Mouse (Mus musculus): Measurements from ENCODE around the gene Bod1l. TPM values are rescaled to one million over a fixed set of nuclear protein-coding genes. Genes with fewer than 3 reads are reported as not detected.

Bod1l gene
- polyA plus RNA-seq (2014; fragmentation: Nextera tagmentation; extraction: Ambion mirVana), result 33.8 and 35.3 TPM in 2 replicates

DNA sequence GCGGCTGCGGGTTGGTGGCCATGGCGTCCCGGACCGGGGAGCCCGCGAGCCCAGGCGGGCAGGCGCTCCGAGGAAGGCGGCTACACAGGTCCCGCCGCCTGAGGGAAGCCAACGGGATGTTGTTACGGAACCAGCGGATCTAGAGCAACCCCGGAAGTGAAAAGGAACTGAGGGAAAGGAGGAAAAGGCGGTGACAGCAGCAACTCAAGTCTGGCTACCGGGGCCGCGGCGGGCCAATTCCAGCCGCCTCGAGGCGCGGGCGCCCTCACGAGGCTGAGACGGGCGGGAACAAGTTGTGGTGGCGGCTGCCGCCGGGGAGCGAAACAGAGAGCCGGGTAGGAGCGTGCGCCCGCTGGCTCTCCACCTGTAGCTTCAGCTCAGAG lies at the start of gene Bod1l:
TSS of gene Bod1l (minus strand) at position 169 of the 383 bp plus-strand sequence.
- H3K4me1 ChIP-seq (ENCODE audit: control insufficient read depth, insufficient read depth, low read length), result peaks cover 13% of the 10 kb centered on the region
- H3K36me3 ChIP-seq (ENCODE audit: control insufficient read depth, insufficient read depth, low read length), result no peaks in the 10 kb centered on the region
- peak within 1 kb of the TSS; percentile 91 for H3K9ac ChIP-seq (replicated peaks; ENCODE audit: low read depth, low read length)
- H3K9me3 ChIP-seq (ENCODE audit: control insufficient read depth, low read length), result no peaks in the 10 kb centered on the region
- H3K4me3 ChIP-seq (ENCODE audit: low read depth, low read length), result peak within 1 kb of the TSS; percentile 99
- H3K27me3 ChIP-seq (ENCODE audit: control insufficient read depth, insufficient read depth, low read length), result no peaks in the 10 kb centered on the region
- ATAC-seq (ENCODE audit: low read depth), result peak; percentile 97
- H3K27ac ChIP-seq (ENCODE audit: low read depth, low read length), result no peak within 1 kb of the TSS
- WGBS, result 1% methylated on average over 38 of the region's 38 CpGs
- peak within 1 kb of the TSS; percentile 71 for H3K4me2 ChIP-seq (ENCODE audit: low read depth, low read length)

DNA sequence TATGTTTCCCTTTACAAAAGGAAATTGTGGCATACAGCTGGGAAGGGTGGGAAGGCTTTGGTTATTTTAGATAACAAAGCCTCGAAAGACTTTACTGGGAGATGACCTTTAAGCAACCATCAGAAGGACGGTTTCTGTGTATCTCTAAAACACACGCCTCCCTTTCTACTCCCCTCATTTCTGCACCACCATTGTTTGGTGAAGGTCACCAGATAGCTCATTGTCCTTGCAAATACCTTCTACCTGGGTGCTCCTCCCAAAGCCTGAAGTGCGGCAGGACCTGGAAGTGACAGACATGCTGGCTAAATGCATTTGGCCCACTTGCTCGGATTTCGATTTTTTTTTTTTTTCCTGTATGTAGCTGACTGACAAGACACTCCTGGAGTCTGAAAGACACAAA lies 49.2 kb upstream of the Bod1l start:
- H3K27me3 ChIP-seq (ENCODE audit: control insufficient read depth, insufficient read depth, low read length), result no peaks in the 10 kb centered on the region
- 87% methylated on average over 6 of the region's 6 CpGs for WGBS
- no peak overlapping the region for H3K9ac ChIP-seq (replicated peaks; ENCODE audit: low read depth, low read length)
- H3K36me3 ChIP-seq (ENCODE audit: control insufficient read depth, insufficient read depth, low read length), result no peaks in the 10 kb centered on the region
- H3K4me3 ChIP-seq (ENCODE audit: low read depth, low read length), result no peak overlapping the region
- H3K9me3 ChIP-seq (ENCODE audit: control insufficient read depth, low read length), result no peaks in the 10 kb centered on the region
- no peak overlapping the region for H3K27ac ChIP-seq (ENCODE audit: low read depth, low read length)
- no peaks in the 10 kb centered on the region for H3K4me1 ChIP-seq (ENCODE audit: control insufficient read depth, insufficient read depth, low read length)
- ATAC-seq (ENCODE audit: low read depth), result no peak
- H3K4me2 ChIP-seq (ENCODE audit: low read depth, low read length), result no peak overlapping the region

DNA sequence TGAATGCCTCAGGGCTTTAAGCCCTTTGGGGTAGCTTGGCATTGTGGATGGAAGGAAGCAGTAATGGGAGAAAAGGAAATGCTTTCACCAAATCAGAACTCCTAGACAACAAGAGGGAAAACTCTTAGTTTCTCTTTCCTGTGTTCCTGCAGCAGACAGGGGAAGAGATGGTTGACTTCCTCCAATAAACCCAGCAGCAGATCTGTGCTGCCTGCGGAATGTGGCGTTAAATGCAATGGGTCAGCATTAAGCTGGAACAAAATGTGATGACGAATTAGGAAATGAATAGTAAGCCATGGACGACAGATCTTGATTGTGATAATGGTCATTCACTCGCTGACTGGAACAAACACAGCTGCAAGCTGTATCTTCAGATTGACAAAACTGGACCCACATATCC lies 46.8 kb upstream of the Bod1l start:
- WGBS, result 69% methylated on average over 5 of the region's 5 CpGs
- no peaks in the 10 kb centered on the region for H3K36me3 ChIP-seq (ENCODE audit: control insufficient read depth, insufficient read depth, low read length)
- no peaks in the 10 kb centered on the region for H3K9me3 ChIP-seq (ENCODE audit: control insufficient read depth, low read length)

DNA sequence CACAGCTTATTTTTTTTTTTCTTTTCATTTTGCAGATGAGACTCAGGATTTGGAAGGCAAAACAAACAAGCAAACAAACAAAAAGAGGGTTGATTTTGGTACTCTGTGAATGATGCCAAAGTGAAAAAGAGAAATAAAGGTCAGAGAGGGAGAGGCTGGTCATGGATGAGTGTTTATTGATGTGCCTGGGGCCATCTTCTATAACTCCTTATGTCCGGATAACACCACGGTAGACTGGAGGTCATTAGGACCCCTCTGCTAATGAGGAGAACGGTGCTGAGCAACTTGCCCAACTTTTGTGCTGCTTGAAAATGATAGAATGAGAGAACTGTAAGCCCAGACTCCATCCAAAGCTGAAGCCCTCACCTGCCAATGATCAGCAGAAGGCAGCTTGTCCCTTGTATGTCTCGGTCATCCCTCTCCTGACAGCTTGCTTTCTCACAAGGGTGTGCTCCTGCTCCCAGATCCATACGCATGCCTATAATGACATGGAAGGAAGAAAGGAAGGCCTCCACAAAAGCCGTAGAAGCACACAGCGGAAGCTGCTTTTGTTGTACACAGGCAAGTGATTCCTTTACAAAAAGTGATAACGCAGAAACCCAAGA lies 45.2 kb upstream of the Bod1l start:
- WGBS, result 75% methylated on average over 8 of the region's 8 CpGs
- H3K27ac ChIP-seq (ENCODE audit: low read depth, low read length), result no peak overlapping the region; the same call in 1 of the 2 replicates
- no peak for ATAC-seq (ENCODE audit: low read depth)
- H3K9me3 ChIP-seq (ENCODE audit: control insufficient read depth, low read length), result no peaks in the 10 kb centered on the region
- H3K9ac ChIP-seq (replicated peaks; ENCODE audit: low read depth, low read length), result no peak overlapping the region
- H3K36me3 ChIP-seq (ENCODE audit: control insufficient read depth, insufficient read depth, low read length), result no peaks in the 10 kb centered on the region
- no peak overlapping the region for H3K4me3 ChIP-seq (ENCODE audit: low read depth, low read length)
- H3K4me1 ChIP-seq (ENCODE audit: control insufficient read depth, insufficient read depth, low read length), result no peaks in the 10 kb centered on the region
- H3K4me2 ChIP-seq (ENCODE audit: low read depth, low read length), result no peak overlapping the region
- H3K27me3 ChIP-seq (ENCODE audit: control insufficient read depth, insufficient read depth, low read length), result no peaks in the 10 kb centered on the region

More for the DNA sequence above, 46.8 kb upstream of the Bod1l start:
- H3K27me3 ChIP-seq (ENCODE audit: control insufficient read depth, insufficient read depth, low read length), result no peaks in the 10 kb centered on the region
- no peak for ATAC-seq (ENCODE audit: low read depth)
- H3K4me3 ChIP-seq (ENCODE audit: low read depth, low read length), result no peak overlapping the region
- H3K9ac ChIP-seq (replicated peaks; ENCODE audit: low read depth, low read length), result no peak overlapping the region
- H3K4me1 ChIP-seq (ENCODE audit: control insufficient read depth, insufficient read depth, low read length), result no peaks in the 10 kb centered on the region
- no peak overlapping the region for H3K27ac ChIP-seq (ENCODE audit: low read depth, low read length)
- no peak overlapping the region for H3K4me2 ChIP-seq (ENCODE audit: low read depth, low read length)

DNA sequence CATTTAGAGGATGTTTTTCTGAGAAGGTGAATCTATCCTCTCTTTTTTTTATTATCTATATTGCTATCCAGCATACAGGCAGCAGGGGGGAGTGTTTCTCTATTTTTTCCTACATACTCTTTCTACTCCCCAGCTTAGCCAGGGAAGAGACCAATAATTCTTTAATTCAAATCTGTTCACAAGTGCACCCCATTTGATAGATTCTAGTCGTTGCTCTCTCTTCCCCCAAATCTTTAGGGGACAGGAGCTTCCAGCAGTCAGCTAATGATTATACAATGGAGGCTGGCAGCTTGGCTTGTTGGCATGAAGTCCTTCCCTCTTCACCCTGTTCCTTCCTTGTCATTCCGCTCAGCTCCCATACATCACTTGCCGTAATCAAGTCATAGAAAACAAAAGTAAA lies 44.7 kb upstream of the Bod1l start:
- Histone ChIP-seq H3K4me3 (ENCODE audit: low read depth, low read length) (no peak overlapping the region), H3K27ac (ENCODE audit: low read depth, low read length) (no peak overlapping the region), H3K9me3 (ENCODE audit: control insufficient read depth, low read length) (no peaks in the 10 kb centered on the region), H3K9ac (replicated peaks; ENCODE audit: low read depth, low read length) (no peak overlapping the region), H3K36me3 (ENCODE audit: control insufficient read depth, insufficient read depth, low read length) (no peaks in the 10 kb centered on the region), H3K4me2 (ENCODE audit: low read depth, low read length) (no peak overlapping the region), H3K4me1 (ENCODE audit: control insufficient read depth, insufficient read depth, low read length) (no peaks in the 10 kb centered on the region), H3K27me3 (ENCODE audit: control insufficient read depth, insufficient read depth, low read length) (no peaks in the 10 kb centered on the region)
- 34% methylated on average over 3 of the region's 3 CpGs for WGBS
- ATAC-seq (ENCODE audit: low read depth), result peak; percentile 79; the same call in 1 of the 2 replicates

DNA sequence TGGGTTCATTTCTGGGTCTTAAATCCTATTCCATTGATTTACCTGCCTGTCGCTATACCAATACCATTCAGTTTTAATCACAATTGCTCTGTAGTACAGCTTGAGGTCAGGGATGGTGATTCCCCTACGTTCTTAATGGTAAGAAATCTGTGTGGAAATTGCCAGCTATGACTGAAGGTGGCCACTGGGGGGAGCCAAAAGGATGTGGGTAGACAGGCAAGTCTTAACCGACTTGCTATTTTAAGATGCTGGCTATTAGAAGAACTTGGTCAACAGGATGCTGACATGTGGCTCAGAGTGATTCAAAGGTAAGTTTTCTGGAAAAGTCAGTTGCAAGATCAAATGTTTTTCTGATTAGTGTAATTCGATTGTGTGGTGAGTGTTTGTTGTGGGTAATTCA lies 43.6 kb upstream of the Bod1l start:
- H3K27ac ChIP-seq (ENCODE audit: low read depth, low read length), result no peak overlapping the region
- no peaks in the 10 kb centered on the region for H3K9me3 ChIP-seq (ENCODE audit: control insufficient read depth, low read length)
- H3K9ac ChIP-seq (replicated peaks; ENCODE audit: low read depth, low read length), result no peak overlapping the region
- H3K4me1 ChIP-seq (ENCODE audit: control insufficient read depth, insufficient read depth, low read length), result no peaks in the 10 kb centered on the region
- WGBS, result 14% methylated on average over 4 of the region's 4 CpGs
- H3K27me3 ChIP-seq (ENCODE audit: control insufficient read depth, insufficient read depth, low read length), result no peaks in the 10 kb centered on the region
- no peak for ATAC-seq (ENCODE audit: low read depth)
- no peak overlapping the region for H3K4me3 ChIP-seq (ENCODE audit: low read depth, low read length)
- no peaks in the 10 kb centered on the region for H3K36me3 ChIP-seq (ENCODE audit: control insufficient read depth, insufficient read depth, low read length)
- no peak overlapping the region for H3K4me2 ChIP-seq (ENCODE audit: low read depth, low read length)

DNA sequence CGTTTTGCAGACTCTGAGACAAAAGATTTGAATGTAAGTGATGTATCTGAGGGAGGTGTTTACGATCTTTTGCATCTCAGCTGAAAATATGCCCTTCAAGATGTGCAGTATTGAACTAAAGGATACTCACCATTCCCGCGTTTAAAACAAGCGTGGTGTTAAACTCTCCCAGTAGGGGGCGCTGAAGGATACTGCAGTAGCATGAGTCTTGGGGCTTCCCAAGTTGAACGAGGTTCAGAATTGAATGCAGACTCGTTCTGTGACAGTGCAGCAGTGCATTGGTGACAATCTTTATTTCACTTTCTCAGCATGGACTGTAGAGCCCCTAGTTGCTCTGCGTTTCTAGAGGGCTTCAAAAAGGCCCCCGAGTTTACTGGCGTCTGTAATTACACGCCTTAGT lies 40.4 kb upstream of the Bod1l start:
- Histone ChIP-seq H3K27me3 (ENCODE audit: control insufficient read depth, insufficient read depth, low read length) (no peaks in the 10 kb centered on the region), H3K36me3 (ENCODE audit: control insufficient read depth, insufficient read depth, low read length) (no peaks in the 10 kb centered on the region), H3K9ac (replicated peaks; ENCODE audit: low read depth, low read length) (no peak overlapping the region), H3K4me3 (ENCODE audit: low read depth, low read length) (no peak overlapping the region), H3K27ac (ENCODE audit: low read depth, low read length) (no peak overlapping the region), H3K4me2 (ENCODE audit: low read depth, low read length) (no peak overlapping the region), H3K4me1 (ENCODE audit: control insufficient read depth, insufficient read depth, low read length) (no peaks in the 10 kb centered on the region), H3K9me3 (ENCODE audit: control insufficient read depth, low read length) (no peaks in the 10 kb centered on the region)
- WGBS, result 13% methylated on average over 12 of the region's 12 CpGs
- ATAC-seq (ENCODE audit: low read depth), result peak; percentile 56; the same call in 1 of the 2 replicates

DNA sequence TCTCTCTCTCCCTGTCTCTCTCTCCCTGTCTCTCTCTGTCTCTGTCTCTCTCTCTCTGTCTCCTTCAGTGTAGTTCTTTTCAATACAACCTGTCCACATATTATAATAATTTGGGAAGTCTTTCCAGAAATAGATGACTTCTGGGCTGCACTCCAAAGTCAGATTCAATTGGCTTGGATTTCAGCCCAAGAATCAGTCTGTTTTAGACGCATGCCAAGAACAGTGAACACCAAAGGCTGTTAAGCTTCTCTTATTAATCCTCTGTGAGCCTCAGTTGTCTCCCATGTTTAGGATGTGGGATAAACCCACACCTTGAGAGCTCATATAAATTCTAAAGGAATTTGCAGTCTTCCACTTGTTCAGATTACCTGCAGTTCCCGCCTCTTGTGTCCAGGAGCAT lies 27.0 kb upstream of the Bod1l start:
- Histone ChIP-seq H3K4me1 (ENCODE audit: control insufficient read depth, insufficient read depth, low read length) (no peaks in the 10 kb centered on the region), H3K27me3 (ENCODE audit: control insufficient read depth, insufficient read depth, low read length) (no peaks in the 10 kb centered on the region), H3K9me3 (ENCODE audit: control insufficient read depth, low read length) (no peaks in the 10 kb centered on the region), H3K4me2 (ENCODE audit: low read depth, low read length) (no peak overlapping the region), H3K36me3 (ENCODE audit: control insufficient read depth, insufficient read depth, low read length) (no peaks in the 10 kb centered on the region), H3K9ac (replicated peaks; ENCODE audit: low read depth, low read length) (no peak overlapping the region), H3K27ac (ENCODE audit: low read depth, low read length) (no peak overlapping the region), H3K4me3 (ENCODE audit: low read depth, low read length) (no peak overlapping the region)
- no peak for ATAC-seq (ENCODE audit: low read depth)
- 83% methylated on average over 2 of the region's 2 CpGs for WGBS

DNA sequence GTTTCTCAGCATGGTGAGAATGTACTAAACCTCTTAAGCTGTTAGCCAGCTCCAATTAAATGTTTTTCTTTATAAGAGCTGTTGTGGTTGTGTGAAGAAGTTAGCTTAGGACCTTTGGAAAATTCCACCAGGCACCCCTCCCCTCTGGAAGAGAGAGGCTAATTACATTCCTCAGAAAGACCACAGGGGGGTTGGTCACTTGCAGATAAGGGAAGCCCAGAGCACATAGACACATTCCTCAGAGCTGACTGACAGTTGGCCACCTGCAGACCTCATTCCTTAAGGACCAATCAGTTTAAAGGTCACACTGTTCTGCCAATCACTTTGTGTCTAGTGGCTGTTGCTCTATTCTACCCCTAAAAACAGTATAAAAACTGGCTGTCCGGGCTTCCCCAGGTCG lies 11.7 kb upstream of the Bod1l start:
- H3K36me3 ChIP-seq (ENCODE audit: control insufficient read depth, insufficient read depth, low read length), result no peaks in the 10 kb centered on the region
- no peaks in the 10 kb centered on the region for H3K4me1 ChIP-seq (ENCODE audit: control insufficient read depth, insufficient read depth, low read length)
- no peak overlapping the region for H3K4me3 ChIP-seq (ENCODE audit: low read depth, low read length)
- no peaks in the 10 kb centered on the region for H3K9me3 ChIP-seq (ENCODE audit: control insufficient read depth, low read length)
- no peak overlapping the region for H3K9ac ChIP-seq (replicated peaks; ENCODE audit: low read depth, low read length)
- H3K27me3 ChIP-seq (ENCODE audit: control insufficient read depth, insufficient read depth, low read length), result no peaks in the 10 kb centered on the region
- no peak for ATAC-seq (ENCODE audit: low read depth)
- no peak overlapping the region for H3K27ac ChIP-seq (ENCODE audit: low read depth, low read length)
- no peak overlapping the region for H3K4me2 ChIP-seq (ENCODE audit: low read depth, low read length)
- 86% methylated on average over 2 of the region's 2 CpGs for WGBS
